Mouse (Mus musculus) midbrain, embryonic 14.5 days (tissue): ENCODE measurements at regions not wholly inside any gene's neighbourhood (a gene's known extent, or its start where the extent isn't known, plus 50 kb on each side); places are given as distances from the start of the nearest gene placed in this dataset.
A peak's percentile ranks its signal among the peaks of the same experiment; 100 is the strongest.

Source experiments
- ATAC-seq: fragments of 200-750 bp; cut with Nextera tagmentation; 2 replicates; pipeline ENCODE4 v1.8.0; 2017; ENCODE audit warnings: moderate number of reproducible peaks, moderate library complexity; ENCODE audit not compliant: low FRiP score, low TSS enrichment
- DNase-seq: peaks from one replicate; pipeline ENCODE4 v3.0.0-alpha.2; 2015
- H3K27ac ChIP-seq: fragments of 300-500 bp; sonication (generic); replicated peaks from 2 replicates; pipeline ENCODE4 v1.5.1; 2014; ENCODE audit warnings: mild to moderate bottlenecking, low read depth, low read length, moderate library complexity
- H3K27me3 ChIP-seq: fragments of 300-500 bp; sonication (generic); 2 replicates; pipeline ENCODE4 v1.6.1; 2014; ENCODE audit warnings: low read length, control low read depth, mixed read lengths; ENCODE audit not compliant: control insufficient read depth, insufficient read depth
- H3K36me3 ChIP-seq: fragments of 300-500 bp; sonication (generic); 2 replicates; pipeline ENCODE4 v1.6.1; 2014; ENCODE audit warnings: low read length, control low read depth; ENCODE audit not compliant: control insufficient read depth, insufficient read depth
- H3K4me1 ChIP-seq: fragments of 300-500 bp; sonication (generic); 2 replicates; pipeline ENCODE4 v1.6.1; 2014; ENCODE audit warnings: mild to moderate bottlenecking, antibody characterized with exemption, low read length, control low read depth; ENCODE audit not compliant: control insufficient read depth, insufficient read depth
- H3K4me2 ChIP-seq: fragments of 300-500 bp; sonication (generic); 2 replicates; pipeline ENCODE4 v1.6.1; 2014; ENCODE audit warnings: mild to moderate bottlenecking, low read length, moderate library complexity
- H3K4me3 ChIP-seq: fragments of 300-500 bp; sonication (generic); replicated peaks from 2 replicates; pipeline ENCODE4 v1.5.1; 2014; ENCODE audit warnings: low read depth, low read length
- H3K9ac ChIP-seq: fragments of 300-500 bp; sonication (generic); replicated peaks from 2 replicates; pipeline ENCODE4 v1.6.1; 2014; ENCODE audit warnings: mild to moderate bottlenecking, low read length, moderate library complexity
- H3K9me3 ChIP-seq: fragments of 300-500 bp; sonication (generic); 2 replicates; pipeline ENCODE4 v1.6.1; 2016; ENCODE audit warnings: low read length, control low read depth, mixed read lengths; ENCODE audit not compliant: control insufficient read depth
- WGBS: fragments of 180-500 bp; shearing (Covaris S2); extraction: QIAGEN DNeasy Blood & Tissue Kit; methylation state at CpG from one replicate; pipeline ENCODE4 v1.1.7; 2014; 5-methylcytosine and 5-hydroxymethylcytosine counted together

- Histone ChIP-seq H3K36me3 (no peaks in the 10 kb centered on the region), H3K4me1 (no peaks in the 10 kb centered on the region), H3K27me3 (no peaks in the 10 kb centered on the region), H3K4me3 (no peak overlapping the region), H3K4me2 (no peak overlapping the region), H3K9ac (no peak overlapping the region), H3K27ac (no peak overlapping the region), H3K9me3 (no peaks in the 10 kb centered on the region)
- no peak for ATAC-seq
- no peak for DNase-seq
Observed at GRCm38 (mm10) chr8:67018242-67018641, 158.2 kb downstream of the Naf1 start.

GRCm38 (mm10) chr8:67032856-67033255 lies 172.8 kb downstream of the Naf1 start:
- no peak overlapping the region for H3K27ac ChIP-seq
- no peaks in the 10 kb centered on the region for H3K36me3 ChIP-seq
- H3K4me3 ChIP-seq = no peak overlapping the region
- H3K4me2 ChIP-seq = no peak overlapping the region
- ATAC-seq = no peak
- H3K27me3 ChIP-seq = no peaks in the 10 kb centered on the region
- H3K4me1 ChIP-seq = no peaks in the 10 kb centered on the region
- H3K9me3 ChIP-seq = no peaks in the 10 kb centered on the region
- 60% methylated on average over 2 of the region's 2 CpGs for WGBS
- DNase-seq = no peak
- no peak overlapping the region for H3K9ac ChIP-seq

GRCm38 (mm10) chr8:67061506-67061905 lies 201.5 kb downstream of the Naf1 start:
- no peak overlapping the region for H3K4me2 ChIP-seq
- no peaks in the 10 kb centered on the region for H3K36me3 ChIP-seq
- no peaks in the 10 kb centered on the region for H3K4me1 ChIP-seq
- DNase-seq = no peak
- H3K9me3 ChIP-seq = no peaks in the 10 kb centered on the region
- no peak overlapping the region for H3K9ac ChIP-seq
- H3K27me3 ChIP-seq = no peaks in the 10 kb centered on the region
- no peak for ATAC-seq
- 89% methylated on average over 2 of the region's 2 CpGs for WGBS
- H3K27ac ChIP-seq = no peak overlapping the region
- no peak overlapping the region for H3K4me3 ChIP-seq

GRCm38 (mm10) chr8:67068036-67068721 lies 208.2 kb downstream of the Naf1 start:
- no peak overlapping the region for H3K4me2 ChIP-seq
- H3K27me3 ChIP-seq = no peaks in the 10 kb centered on the region
- no peak for ATAC-seq
- H3K9me3 ChIP-seq = no peaks in the 10 kb centered on the region
- DNase-seq = no peak
- WGBS = 91% methylated on average over 3 of the region's 3 CpGs
- no peak overlapping the region for H3K4me3 ChIP-seq
- H3K9ac ChIP-seq = no peak overlapping the region
- no peaks in the 10 kb centered on the region for H3K4me1 ChIP-seq
- H3K27ac ChIP-seq = no peak overlapping the region
- no peaks in the 10 kb centered on the region for H3K36me3 ChIP-seq

GRCm38 (mm10) chr8:67086215-67087010 lies 226.4 kb downstream of the Naf1 start:
- no peak overlapping the region for H3K4me3 ChIP-seq
- WGBS = 2% methylated on average over 1 of the region's 1 CpGs
- H3K27me3 ChIP-seq = no peaks in the 10 kb centered on the region
- peak; percentile 40 for DNase-seq
- no peak overlapping the region for H3K9ac ChIP-seq
- no peaks in the 10 kb centered on the region for H3K36me3 ChIP-seq
- ATAC-seq = peak; percentile 65; the same call in 1 of the 2 replicates
- H3K4me1 ChIP-seq = peaks cover 9% of the 10 kb centered on the region; the same call in 1 of the 2 replicates
- H3K27ac ChIP-seq = no peak overlapping the region
- no peak overlapping the region for H3K4me2 ChIP-seq
- no peaks in the 10 kb centered on the region for H3K9me3 ChIP-seq
